Mouse (Mus musculus) gastrocnemius, postnatal 10 days (tissue): Measurements from ENCODE around the gene Slc32a1. TPM values are rescaled to one million over a fixed set of nuclear protein-coding genes. Genes with fewer than 3 reads are reported as not detected.
A peak's percentile ranks its signal among the peaks of the same experiment; 100 is the strongest.

Experiments
- DNase-seq: peaks from one replicate; pipeline ENCODE4 v3.0.0; 2021; ENCODE audit warnings: mixed read lengths
- long read RNA-seq, 2 experiments: library from polyadenylated mRNA; stranded (forward); transcript quantifications; one replicate each; pipeline ENCODE4 v2.0.0; 2021
- total RNA-seq, 2 experiments: library from RNA; stranded (reverse); gene quantifications; 2 replicates each; pipeline ENCODE4 v1.2.3; 2021

Gene Slc32a1
- under 1 TPM in 1 of 2 experiments, not detected in 1; 0.11 TPM for total RNA-seq
- long read RNA-seq, experiment 1: 0 reads
- long read RNA-seq, experiment 2: 0 reads

- DNase-seq: no peak
These were observed at the start of gene Slc32a1 for GRCm38 (mm10) chr2:158610488-158611325. Slc32a1 (plus strand) TSS chr2:158610767.

DNA sequence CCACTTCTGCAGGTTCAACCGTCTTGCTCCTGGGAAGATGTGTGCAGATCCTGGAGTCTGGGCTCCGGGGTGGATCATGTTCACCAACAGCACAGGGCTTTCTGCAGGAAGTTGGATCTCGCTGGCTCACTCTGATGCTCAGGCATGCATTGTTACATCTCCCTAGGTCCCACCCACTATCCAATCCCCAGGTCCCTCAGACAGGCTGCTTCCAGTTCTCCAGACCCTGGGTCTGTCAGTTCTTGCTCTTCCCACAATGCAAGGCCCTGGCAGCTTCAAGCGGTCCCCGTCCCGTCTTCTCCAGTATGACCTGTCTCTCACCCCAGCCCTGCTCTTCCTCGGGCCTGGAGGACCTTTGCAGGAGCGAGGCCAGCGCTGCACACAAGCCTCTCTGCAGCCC, 49.8 kb upstream of the Slc32a1 start:
- no peak for DNase-seq

GRCm38 (mm10) chr2:158561371-158562144, 49.0 kb upstream of the Slc32a1 start:
- no peak for DNase-seq

GRCm38 (mm10) chr2:158570421-158571081, 40.0 kb upstream of the Slc32a1 start:
- peak; percentile 41 for DNase-seq

- DNase-seq: no peak
These were observed 30.6 kb upstream of the Slc32a1 start for GRCm38 (mm10) chr2:158579979-158580378.

DNA sequence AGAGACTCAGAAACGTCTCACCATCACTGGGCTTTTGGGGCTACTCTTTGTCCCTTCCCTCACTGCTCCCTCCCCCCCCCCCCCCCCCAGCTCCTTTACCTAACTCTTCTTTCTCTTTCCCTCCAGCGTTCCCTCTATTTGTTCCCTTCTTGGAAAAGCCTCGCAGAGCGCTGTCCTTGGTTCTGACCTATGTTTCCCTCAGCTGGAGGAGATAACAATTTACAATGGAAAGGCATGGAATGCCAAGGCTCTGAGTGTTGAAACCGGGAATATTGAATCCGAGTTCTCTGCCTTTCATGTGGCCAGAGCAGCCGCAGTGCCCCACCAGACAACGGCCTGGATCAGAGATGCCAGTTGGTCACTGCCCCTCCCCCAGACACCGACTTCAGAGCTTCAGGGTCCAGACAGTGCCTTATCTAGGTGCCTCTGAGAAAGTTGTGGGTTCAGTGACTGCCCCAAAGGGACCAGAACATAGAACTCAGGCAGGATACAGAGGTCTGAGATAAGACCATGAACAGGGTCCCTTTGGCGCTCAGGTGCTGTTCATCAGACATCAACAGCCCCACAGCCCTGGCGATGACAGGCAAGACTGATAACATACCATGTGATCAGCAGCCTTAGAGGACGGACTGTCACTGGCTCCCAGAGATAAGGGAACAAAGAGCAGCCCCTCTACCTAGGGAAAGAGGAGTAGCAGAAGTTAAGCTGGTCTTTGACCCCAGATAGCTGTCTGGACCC, 25.8 kb upstream of the Slc32a1 start:
- no peak for DNase-seq

- DNase-seq: no peak
These were observed 21.9 kb upstream of the Slc32a1 start for GRCm38 (mm10) chr2:158588524-158589271.

GRCm38 (mm10) chr2:158590495-158590894, 20.1 kb upstream of the Slc32a1 start:
- DNase-seq: no peak

GRCm38 (mm10) chr2:158591286-158591685, 19.3 kb upstream of the Slc32a1 start:
- no peak for DNase-seq

GRCm38 (mm10) chr2:158593371-158593770, 17.2 kb upstream of the Slc32a1 start:
- no peak for DNase-seq

DNA sequence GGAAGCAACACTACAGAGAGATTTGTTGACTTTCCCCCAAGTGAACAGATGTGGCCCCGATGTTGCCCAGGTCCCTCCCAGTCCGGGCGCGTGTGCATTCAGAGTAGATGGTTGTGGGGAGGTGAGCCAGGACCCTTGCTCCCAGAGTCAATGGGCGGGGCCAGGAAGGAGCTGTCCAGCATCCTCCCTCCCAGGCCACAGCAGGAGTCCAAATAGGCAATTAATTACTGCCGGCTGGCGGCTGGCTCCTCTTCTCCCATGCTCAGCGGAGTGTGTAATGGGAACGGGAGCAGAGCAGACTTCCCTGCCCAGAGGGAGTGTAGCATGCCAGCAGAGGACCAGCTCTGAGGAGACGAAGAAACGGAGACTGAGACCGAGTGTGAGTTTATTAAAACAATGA, 15.5 kb upstream of the Slc32a1 start:
- peak; percentile 21 for DNase-seq

DNA sequence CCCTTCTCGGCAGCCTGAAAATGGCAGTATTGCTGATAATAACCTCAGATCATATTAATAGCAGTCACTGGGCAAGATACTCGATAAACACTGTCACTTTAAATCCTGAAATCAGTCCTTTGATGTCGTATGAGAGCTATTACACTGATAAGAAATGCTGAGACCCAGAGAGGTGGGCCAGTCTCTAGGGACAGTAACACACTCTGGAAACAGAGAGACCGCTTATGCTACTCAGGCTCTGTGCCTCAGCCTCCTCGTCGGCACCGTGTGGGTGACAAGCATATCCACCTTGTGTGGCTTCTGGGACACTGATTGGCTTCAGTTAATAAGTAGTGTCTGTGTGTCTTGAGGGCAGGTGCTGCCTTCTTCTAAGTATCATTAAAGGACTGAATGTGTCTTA, 15.0 kb upstream of the Slc32a1 start:
- DNase-seq: no peak

GRCm38 (mm10) chr2:158596803-158597202, 13.8 kb upstream of the Slc32a1 start:
- no peak for DNase-seq

DNA sequence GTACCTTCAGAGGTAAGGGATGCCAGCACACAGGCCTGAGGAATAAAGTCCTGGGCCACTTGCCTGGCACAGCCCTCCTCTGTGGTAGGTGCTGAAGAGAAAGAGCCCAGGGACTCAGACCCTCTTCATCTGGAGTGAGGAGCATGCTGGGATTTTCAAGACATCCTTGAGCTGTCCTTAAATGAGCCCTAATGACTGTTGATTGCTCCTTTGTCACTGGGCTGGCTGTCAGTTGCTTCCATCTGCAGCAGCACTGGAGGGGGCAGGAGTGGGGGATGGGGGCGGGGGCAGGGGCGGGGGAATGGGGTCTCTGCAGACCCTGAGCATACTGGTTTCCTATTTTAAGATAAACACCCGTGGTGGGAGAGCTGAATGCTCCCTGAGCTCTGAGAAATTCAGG, 10.1 kb upstream of the Slc32a1 start:
- DNase-seq: no peak

GRCm38 (mm10) chr2:158601326-158601725, 9.2 kb upstream of the Slc32a1 start:
- DNase-seq: no peak

GRCm38 (mm10) chr2:158602663-158603062, 7.9 kb upstream of the Slc32a1 start:
- DNase-seq: no peak

DNA sequence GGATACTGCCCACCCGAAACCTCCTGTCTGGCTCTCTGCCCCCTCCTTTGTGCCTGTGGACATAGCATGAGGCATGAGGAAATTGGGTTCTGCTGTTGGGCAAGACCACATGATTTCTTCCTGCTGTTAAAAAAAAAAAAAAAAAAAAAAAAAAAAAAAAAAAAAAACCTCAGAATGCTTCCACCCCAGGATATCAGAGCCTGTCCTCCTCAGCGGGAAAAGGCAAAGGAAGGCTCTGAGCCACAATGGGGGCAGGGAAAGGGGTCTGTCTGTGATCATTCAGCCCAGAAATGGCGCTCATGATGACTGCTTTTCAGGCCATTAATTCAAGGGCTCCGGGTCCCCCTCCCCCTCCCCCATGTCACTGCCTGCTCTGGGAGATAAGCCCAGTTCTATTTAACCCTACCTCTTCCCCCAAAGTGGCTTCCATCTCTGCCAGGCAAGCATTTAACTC, 4.0 kb upstream of the Slc32a1 start:
- DNase-seq: no peak

DNA sequence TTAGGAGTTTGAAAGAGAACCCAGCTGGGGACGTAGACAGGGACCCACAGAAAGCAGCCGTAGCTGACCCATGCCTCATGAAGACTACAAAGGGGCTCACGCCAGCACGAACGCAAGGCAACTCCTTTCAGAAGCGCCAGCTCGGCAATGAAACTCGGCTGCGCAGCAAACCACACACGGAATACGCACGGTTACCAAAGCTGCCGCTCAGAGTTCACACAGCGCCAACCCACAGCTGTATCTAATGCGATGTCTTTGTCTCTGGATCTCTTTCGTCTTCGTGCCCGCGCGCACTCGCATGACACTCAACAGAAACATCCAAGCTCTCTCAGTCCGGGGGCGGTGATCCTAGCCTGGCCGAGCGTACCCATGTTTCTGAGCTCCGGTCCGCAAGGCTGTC, 886 bp upstream of the Slc32a1 start:
- DNase-seq: no peak

GRCm38 (mm10) chr2:158611326-158611719, 756 bp downstream of the Slc32a1 start:
- DNase-seq: no peak

DNA sequence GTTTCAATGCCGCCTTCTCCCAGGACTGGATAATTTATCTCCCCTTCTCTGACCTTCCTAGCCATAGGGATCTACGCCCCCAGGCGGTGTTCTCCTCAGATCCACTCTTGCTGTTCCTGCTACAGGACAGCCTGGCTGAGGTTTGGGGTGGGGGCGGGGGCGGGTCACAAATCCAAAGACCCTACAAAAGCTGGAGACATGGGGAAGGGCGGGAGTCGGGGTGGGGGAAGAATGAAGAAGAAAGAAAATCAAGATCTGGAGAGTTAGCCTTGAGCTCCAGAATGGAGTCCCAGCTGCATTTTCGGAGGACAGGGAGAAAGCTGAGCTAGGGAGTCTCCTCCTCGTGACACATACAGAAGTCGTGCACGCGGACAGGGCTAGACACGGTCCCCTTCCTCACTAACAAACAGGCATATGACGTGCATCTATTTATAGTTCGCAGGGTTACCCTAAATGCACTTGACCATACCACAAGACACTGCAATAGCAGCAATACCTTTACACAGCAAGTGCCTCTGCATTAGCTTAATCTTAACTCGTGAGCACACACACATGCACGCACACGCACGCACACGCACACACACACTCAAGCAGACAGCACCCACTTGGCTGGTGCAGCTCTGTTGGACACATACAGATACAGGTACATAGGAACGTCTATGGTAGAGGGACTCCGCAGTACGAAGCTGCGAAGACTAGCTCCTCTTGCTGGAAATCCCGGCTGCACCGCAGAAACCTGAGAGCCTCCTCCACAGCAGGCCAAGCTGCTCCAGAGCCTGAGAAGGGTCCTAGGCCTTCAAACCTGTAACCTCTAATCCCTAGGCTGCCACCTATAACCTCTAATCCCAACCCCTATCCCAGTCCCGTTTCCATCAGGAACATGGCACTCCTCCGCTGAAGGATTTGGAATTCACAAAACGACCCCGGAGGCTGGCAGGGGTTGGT, 1.4 kb downstream of the Slc32a1 start:
- DNase-seq: no peak
